Mouse (Mus musculus): Measurements from ENCODE around the gene Nid2. TPM values are rescaled to one million over a fixed set of nuclear protein-coding genes. Genes with fewer than 3 reads are reported as not detected.

The Nid2 gene
- total and polyA plus RNA-seq, 3 experiments = not detected

- Histone ChIP-seq H3K9me3 (replicated peaks; ENCODE audit: insufficient read depth, low read length) (no peaks in the 10 kb centered on the region), H3K4me1 (ENCODE audit: control insufficient read depth in 1 of 2, insufficient read depth in 2 of 2, low read length in 2 of 2) (no peaks in the 10 kb centered on the region), H3K36me3 (ENCODE audit: control insufficient read depth in 1 of 2, insufficient read depth in 2 of 2, low read length in 2 of 2) (peaks cover 0 to 9% of the 10 kb centered on the region in 2 experiments; a peak in 2 of 4 replicates), H3K79me2 (ENCODE audit: control insufficient read depth, insufficient read depth, low read length, poor library complexity) (no peaks in the 10 kb centered on the region), H3K4me3 (ENCODE audit: control insufficient read depth in 1 of 2, insufficient read depth in 1 of 2, low read depth in 2 of 2, low read length in 2 of 2) (no peak overlapping the region), H3K27ac (ENCODE audit: control insufficient read depth, low read depth, low read length) (no peak overlapping the region), H3K9ac (ENCODE audit: control insufficient read depth, low read depth, low read length, poor library complexity, severe bottlenecking) (no peak overlapping the region), H3K27me3 (ENCODE audit: control insufficient read depth in 1 of 2, insufficient read depth in 2 of 2, low read length in 2 of 2) (no peaks in the 10 kb centered on the region)
- no peak for TF ChIP-seq CTCF (IDR thresholded peaks at IDR 0.05 in 2 of 3, conservative IDR thresholded peaks at IDR 0.05 in 1 of 3; ENCODE audit: control insufficient read depth in 1 of 3, insufficient read depth in 1 of 3, low read depth in 2 of 3, low read length in 3 of 3, poor library complexity in 1 of 3, severe bottlenecking in 1 of 3)
- 0 out of 2 replicates have a peak, but pooled peaks have one; percentile 26 for TF ChIP-seq POLR2AphosphoS2 (IDR thresholded peaks at IDR 0.05; ENCODE audit: low read length)
- no peak for TF ChIP-seq MEF2A (IDR thresholded peaks at IDR 0.05; ENCODE audit: extremely low read depth, insufficient replicate concordance, low read depth, low read length, poor library complexity, severe bottlenecking)
- no peak for TF ChIP-seq MAZ (IDR thresholded peaks at IDR 0.05; ENCODE audit: low read depth, low read length)
- TF ChIP-seq KAT2A (conservative IDR thresholded peaks at IDR 0.05; ENCODE audit: low read depth, low read length) = no peak
- TF ChIP-seq EP300 (IDR thresholded peaks at IDR 0.05; ENCODE audit: low read depth in 1 of 2, low read length in 2 of 2) = no peak
- DNase-seq (ENCODE audit: low read depth, low spot score) = no peak
Observed at GRCm38 (mm10) chr14:19809934-19810333, 58.9 kb downstream of the Nid2 start.

DNA sequence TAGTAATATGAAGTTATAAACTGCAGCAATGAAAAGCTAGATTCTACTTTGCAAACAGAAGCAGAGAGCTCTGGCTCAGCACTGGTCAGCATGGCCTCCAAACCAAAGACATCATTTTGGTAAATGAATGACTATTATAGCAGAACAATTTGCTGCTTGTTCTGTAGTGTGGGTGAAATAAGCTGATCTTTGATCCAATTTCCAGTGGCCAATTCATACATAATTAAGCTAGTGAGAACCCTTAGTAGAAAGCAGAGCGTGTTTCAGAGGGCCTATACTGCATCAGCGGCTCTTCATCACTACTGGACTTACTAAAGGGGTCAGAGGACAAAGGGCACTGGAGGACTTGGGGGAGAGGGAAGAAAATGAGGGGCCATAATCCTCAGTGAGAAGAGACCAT, 62.0 kb downstream of the Nid2 start:
- Histone ChIP-seq H3K36me3 (ENCODE audit: control insufficient read depth in 1 of 2, insufficient read depth in 2 of 2, low read length in 2 of 2) (peaks cover 0 to 24% of the 10 kb centered on the region in 2 experiments; a peak in 2 of 4 replicates), H3K79me2 (ENCODE audit: control insufficient read depth, insufficient read depth, low read length, poor library complexity) (no peaks in the 10 kb centered on the region), H3K9me3 (replicated peaks; ENCODE audit: insufficient read depth, low read length) (no peaks in the 10 kb centered on the region), H3K27me3 (ENCODE audit: control insufficient read depth in 1 of 2, insufficient read depth in 2 of 2, low read length in 2 of 2) (no peaks in the 10 kb centered on the region), H3K4me1 (ENCODE audit: control insufficient read depth in 1 of 2, insufficient read depth in 2 of 2, low read length in 2 of 2) (no peaks in the 10 kb centered on the region), H3K9ac (ENCODE audit: control insufficient read depth, low read depth, low read length, poor library complexity, severe bottlenecking) (no peak overlapping the region), H3K4me3 (ENCODE audit: control insufficient read depth in 1 of 2, insufficient read depth in 1 of 2, low read depth in 2 of 2, low read length in 2 of 2) (no peak overlapping the region), H3K27ac (ENCODE audit: control insufficient read depth, low read depth, low read length) (no peak overlapping the region)
- no peak for DNase-seq (ENCODE audit: low read depth, low spot score)
- TF ChIP-seq USF2 (IDR thresholded peaks at IDR 0.05; ENCODE audit: borderline replicate concordance in 1 of 2, insufficient read depth in 1 of 2, low read depth in 1 of 2, low read length in 2 of 2) (no peak), KAT2A (conservative IDR thresholded peaks at IDR 0.05; ENCODE audit: low read depth, low read length) (no peak), ETS1 (IDR thresholded peaks at IDR 0.05; ENCODE audit: low read depth, low read length) (no peak), CHD2 (IDR thresholded peaks at IDR 0.05; ENCODE audit: low read length) (no peak), MYB (IDR thresholded peaks at IDR 0.05; ENCODE audit: low read depth, low read length) (no peak), SIN3A (IDR thresholded peaks at IDR 0.05; ENCODE audit: low read length) (no peak), HCFC1 (IDR thresholded peaks at IDR 0.05; ENCODE audit: low read depth, low read length) (no peak), E2F4 (IDR thresholded peaks at IDR 0.05; ENCODE audit: borderline replicate concordance, low read depth, low read length) (no peak), GABPA (IDR thresholded peaks at IDR 0.05; ENCODE audit: low read depth, low read length) (no peak), MAFK (IDR thresholded peaks at IDR 0.05; ENCODE audit: borderline replicate concordance, low read depth, low read length) (no peak), ZC3H11A (IDR thresholded peaks at IDR 0.05; ENCODE audit: low read depth, low read length) (no peak), ELF1 (IDR thresholded peaks at IDR 0.05; ENCODE audit: low read depth, low read length) (no peak)

All from MEL (cell line).